Mouse (Mus musculus): ENCODE results near the gene Ager.

Gene Ager

DNA sequence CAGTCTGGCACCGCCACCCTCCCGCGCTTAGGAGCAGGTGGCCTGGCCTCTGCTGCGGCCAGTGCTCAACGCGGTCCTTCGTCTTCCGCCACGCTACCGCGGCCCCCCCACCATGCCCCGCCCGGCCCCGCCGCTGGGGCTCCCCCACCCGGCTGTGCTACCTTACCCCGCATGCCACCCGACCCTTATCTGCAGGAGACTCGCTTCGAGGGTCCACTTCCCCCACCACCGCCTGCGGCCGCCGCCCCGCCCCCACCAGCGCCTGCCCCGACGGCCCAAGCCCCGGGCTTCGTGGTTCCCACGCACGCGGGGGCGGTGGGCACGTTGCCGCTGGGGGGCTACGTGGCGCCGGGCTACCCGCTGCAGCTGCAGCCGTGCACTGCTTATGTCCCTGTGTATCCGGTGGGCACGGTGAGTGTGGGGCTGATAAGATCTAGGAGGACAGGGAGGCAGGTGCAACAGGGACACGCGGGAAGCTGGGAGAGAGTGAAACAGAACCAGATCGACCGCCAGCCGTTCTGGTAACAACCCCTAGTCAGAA is 33.2 kb downstream of the Ager start:
- no peak for DNase-seq (ENCODE audit: low read depth)

DNA sequence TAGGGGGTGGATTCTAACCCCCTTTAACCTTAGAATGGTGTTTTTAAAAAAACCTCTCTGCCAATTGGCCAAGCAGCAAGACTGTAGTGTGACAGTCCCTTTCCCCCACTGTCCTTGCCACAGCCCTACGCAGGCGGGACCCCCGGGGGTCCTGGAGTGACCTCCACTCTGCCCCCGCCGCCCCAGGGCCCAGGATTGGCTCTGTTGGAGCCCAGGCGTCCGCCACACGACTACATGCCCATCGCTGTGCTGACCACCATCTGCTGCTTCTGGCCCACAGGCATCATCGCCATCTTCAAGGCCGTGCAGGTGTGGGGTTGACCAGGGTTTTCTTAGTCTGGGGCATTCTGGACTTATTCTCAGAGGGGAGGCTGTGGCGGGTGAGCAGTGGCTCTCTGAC is 34.0 kb downstream of the Ager start:
- DNase-seq (ENCODE audit: low read depth), result no peak

DNA sequence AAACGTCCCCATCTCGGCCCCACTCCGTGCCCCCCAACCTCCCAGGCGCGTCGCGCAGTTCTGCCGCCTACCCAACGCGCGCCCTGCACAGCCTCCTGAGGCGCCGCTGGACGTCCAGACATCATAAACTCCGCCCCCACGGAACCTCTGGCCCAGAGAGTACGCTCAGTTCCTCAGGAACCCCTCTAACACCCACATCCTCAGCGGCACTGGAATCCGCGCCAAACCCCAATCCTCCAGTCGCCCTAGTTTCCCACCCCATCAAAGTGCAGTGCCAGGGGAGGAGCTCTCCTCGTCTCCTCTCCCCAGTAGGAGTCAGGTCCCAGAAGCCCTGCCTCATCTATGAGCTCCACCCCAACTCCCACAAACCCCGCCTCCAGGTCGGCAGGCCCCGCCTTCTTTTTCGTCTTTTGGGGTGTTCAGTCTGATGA is 34.6 kb downstream of the Ager start:
- peak; percentile 72 for DNase-seq (ENCODE audit: low read depth)

DNA sequence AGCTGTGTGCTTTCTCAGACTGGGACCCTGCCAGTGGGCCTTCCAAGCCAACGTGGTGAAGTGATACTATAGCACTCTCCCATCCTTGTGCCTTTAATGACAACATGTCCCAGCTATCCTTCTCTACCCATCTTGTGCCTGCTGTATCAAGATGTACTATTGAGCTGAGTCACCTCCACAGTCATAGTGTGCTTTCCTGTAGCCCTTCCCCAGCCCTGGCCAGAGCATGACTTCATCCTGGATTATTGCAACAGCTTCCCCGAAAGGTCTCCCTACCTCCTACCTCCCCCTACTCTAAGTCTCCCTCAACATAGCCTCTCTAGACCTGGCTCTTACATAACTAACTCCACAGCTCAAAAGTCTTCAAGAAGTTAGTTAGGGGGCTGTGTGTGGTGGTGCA is 38.0 kb downstream of the Ager start:
- peak; percentile 66 for DNase-seq (ENCODE audit: low read depth)

- DNase-seq (ENCODE audit: low read depth), result no peak
Observed at GRCm38 (mm10) chr17:34637459-34637858, 39.8 kb downstream of the Ager start.

DNA sequence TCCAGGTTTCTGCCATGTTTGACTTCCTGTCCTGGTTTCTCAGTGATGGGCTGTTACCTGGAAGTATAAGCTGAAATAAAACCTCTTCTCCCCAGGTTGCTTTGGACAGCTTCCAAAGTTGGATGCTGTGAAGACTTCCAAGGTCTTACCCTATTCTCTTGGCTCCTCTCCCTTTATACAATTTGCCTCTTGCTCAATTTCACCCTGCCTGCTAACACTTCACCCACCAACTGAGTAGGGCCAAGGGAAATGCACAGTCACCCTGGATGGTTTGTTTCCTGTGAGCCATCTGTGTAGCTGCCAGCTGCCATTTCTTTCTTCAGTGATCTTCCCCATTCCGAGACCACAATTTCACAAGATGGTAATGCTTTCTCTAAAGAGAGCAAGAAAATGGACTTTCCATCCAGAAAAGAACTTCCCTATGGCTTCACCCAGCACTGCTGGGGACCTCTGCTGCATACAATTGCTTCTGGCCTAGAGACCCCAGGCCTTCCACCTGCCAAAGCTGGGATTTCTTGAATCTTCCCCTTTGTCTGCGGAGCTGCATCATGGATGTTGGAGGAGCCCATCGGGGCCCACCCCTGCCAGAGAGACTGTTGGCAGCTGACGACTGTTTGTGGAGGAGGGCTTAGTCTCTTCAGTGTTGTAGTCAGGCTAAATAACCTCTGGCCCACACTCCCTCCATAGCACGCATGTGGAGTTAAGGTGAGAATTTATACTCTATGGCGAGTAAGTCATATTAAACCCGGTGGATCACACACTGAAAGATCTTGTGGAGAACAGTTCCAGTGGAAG is 42.0 kb downstream of the Ager start:
- peak; percentile 53 for DNase-seq (ENCODE audit: low read depth)

DNA sequence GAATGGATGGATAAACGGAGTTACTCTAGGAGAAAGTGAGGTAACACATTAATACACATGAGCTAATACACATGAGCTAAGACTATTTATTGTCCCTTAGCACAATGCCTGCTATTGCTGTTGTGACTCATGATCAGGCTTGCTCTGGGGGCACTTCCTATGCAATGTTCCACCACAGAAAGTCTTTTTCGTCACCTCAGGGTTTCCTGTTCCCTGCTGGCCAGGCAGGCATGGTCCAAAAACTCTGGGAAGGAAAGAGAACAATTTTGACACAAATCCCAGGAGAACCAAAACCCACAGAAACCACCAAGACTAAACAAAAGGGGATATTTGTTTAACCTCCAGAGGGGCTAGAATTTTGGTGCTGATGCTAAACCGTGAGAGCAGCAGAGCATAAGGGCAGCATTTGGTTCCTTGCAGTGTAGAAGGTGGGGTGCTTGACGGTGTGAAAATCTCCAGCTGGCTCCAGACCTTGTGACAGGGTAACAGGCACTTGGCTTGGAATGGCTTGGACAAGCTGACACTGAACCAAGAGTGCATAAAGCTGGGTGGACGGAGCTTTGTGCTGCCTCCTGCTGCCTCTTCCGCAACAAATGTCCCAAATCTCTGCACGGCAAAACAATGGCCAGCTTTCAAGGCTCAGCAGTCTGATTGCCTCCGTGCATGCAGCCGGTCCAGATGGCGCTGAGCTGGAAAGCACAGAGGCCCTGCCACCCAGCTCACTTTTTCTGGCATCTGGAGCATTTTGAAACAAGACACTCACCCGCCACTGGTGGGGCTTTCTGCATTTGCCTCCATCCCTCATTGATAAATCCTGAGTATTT is 43.3 kb downstream of the Ager start:
- DNase-seq (ENCODE audit: low read depth), result peak; percentile 78

GRCm38 (mm10) chr17:34641945-34642344 is 44.3 kb downstream of the Ager start:
- peak; percentile 41 for DNase-seq (ENCODE audit: low read depth)

DNA sequence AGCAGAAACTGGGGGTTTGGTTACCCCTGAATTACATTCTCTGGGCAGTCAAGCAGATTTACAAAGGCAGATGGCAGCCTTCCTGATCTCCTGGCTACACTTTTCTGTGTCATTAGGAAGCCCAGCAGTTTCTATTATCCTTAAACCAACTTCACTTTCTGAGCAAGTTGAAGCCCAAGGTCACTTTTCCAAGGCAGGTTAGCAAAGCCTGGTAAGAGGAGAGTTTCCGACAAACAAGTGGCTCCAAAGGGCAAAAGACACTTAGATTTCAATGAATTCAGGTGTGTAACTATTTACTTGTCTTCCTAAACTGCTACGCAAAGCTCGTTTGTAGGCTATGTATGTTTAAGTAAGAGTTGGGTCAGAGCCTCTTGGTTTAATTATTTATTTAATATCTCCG is 45.7 kb downstream of the Ager start:
- no peak for DNase-seq (ENCODE audit: low read depth)

DNA sequence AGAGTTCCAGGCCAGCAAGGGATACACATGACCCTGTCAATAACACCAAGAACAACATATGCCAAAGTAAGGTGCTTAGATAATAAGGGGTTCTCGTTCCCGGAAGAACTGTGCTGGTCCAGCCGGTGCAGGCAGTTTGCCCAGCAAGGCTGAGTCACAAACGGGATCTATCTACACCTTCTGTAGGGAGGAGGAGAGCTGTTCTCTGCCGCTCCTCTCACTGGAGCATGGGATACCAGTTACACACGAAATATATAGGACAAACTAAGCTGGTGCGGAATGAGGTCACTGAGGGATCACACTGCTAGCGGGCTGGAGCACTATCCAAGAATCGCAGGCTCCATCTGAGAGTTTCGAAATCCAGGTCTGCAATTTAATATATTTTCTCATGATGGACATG is 46.3 kb downstream of the Ager start:
- peak; percentile 82 for DNase-seq (ENCODE audit: low read depth)

DNA sequence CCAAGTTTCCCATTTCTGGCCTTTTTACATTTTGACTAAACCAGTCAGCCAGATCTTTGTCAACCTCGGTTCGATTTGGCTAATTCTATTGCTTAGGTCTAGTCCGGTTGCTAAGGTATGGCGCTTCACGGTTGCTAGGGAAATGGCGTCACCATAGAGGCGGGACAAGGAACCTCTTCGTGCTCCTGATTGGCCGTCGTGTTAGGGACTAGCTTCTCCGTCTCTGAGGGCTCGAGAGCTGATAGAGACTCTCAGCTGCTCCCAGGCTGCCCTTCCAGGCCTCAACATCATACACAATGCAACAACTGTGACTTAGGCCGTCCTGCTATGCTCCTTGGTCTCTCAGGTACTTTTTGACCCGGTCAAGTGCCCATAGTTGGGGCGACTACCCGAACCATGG is 46.9 kb downstream of the Ager start, which contains the start of gene Fkbpl:
Gene Fkbpl, plus strand, starts transcription at position 157 of the 400 bp plus-strand sequence.
- DNase-seq (ENCODE audit: low read depth), result peak; percentile 98

DNA sequence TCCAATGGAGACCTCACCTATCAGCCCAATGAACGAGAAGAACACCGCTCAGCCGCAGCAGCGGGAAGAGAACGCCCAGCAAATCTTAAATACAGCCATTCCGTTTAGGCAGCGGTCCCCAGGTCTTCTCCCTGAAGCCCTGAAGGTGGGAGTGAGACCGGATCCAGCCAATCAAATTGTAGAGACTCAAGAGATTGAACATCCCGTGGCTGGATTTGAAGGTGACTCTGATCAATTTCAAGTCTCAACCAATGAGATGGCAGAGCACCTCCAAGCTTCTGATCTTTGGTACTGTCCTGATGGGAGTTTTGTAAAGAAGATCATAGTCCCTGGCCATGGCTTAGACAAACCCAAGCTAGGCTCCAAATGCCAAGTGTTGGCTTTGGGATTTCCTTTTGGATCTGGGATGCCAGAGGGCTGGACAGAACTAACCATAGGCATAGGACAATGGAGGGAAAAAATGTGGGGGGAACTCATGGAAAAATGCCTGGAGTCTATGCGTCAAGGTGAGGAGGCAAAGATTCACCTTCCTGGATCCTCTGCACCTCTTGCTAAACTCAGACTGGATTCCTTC is 47.7 kb downstream of the Ager start:
- no peak for DNase-seq (ENCODE audit: low read depth)

GRCm38 (mm10) chr17:34645831-34646511 is 48.3 kb downstream of the Ager start:
- no peak for DNase-seq (ENCODE audit: low read depth)

GRCm38 (mm10) chr17:34646906-34647787 is 49.5 kb downstream of the Ager start, which contains the start of gene Atf6b:
TSS of gene Atf6b (plus strand) at chr17:34647146.
- peak; percentile 98 for DNase-seq (ENCODE audit: low read depth)

DNA sequence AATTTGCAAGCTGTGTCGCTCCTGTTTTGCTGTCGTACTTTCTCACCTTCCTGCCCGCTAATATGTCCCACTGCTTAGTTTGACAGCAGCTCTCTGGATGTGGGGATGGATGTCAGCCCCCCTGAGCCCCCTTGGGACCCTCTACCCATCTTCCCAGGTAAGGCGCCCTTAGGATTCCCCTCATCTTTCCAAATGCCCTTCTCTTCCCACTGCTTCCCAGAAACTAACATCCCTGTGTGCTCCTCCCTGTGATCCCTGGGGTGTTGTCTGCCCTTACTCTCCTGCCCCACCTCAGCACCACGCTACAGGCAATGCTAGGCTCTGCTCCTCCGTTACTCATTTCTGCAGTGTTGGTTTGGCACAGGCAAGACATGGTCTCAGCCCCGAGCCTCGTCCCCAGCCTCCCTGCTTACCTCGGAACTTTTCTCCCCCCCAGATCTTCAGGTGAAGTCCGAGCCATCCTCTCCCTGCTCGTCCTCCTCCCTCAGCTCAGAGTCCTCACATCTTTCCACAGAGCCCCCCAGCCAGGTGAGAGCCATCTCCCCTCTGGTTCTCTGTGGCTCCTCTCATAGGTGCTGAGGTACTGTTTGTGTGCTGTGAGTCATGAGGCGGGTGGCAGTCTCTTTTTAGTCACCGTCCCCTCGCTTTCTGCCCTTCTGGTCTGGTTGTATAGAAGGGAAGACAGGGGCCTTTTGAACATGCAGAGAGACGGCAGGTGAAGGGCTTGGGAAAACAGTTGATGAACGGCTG is 50.7 kb downstream of the Ager start:
- no peak for DNase-seq (ENCODE audit: low read depth)

- DNase-seq (ENCODE audit: low read depth), result no peak
Observed at GRCm38 (mm10) chr17:34649106-34649864, 51.6 kb downstream of the Ager start.

All from NIH3T3 (cell line).